Mouse (Mus musculus) liver, embryonic 16.5 days (tissue): Measurements from ENCODE around the gene Dnase1l1. TPM values are rescaled to one million over a fixed set of nuclear protein-coding genes. Genes with fewer than 3 reads are reported as not detected.

Source experiments
- ATAC-seq: fragments of 200-750 bp; cut with Nextera tagmentation; 2 replicates; pipeline ENCODE4 v1.8.0; 2017; ENCODE audit warnings: low read depth, mild to moderate bottlenecking, moderate number of reproducible peaks, moderate library complexity
- H3K27ac ChIP-seq: fragments of 300-500 bp; sonication (generic); 2 replicates; pipeline ENCODE4 v1.5.1; 2014; ENCODE audit warnings: mild to moderate bottlenecking, low read length
- H3K27me3 ChIP-seq: fragments of 300-500 bp; sonication (generic); 2 replicates; pipeline ENCODE4 v1.6.1; 2014; ENCODE audit warnings: low read depth, low read length, mixed read lengths; ENCODE audit not compliant: control insufficient read depth, insufficient read depth
- H3K36me3 ChIP-seq: fragments of 300-500 bp; sonication (generic); 2 replicates; pipeline ENCODE4 v1.6.1; 2014; ENCODE audit warnings: mild to moderate bottlenecking; ENCODE audit not compliant: control insufficient read depth, insufficient read depth
- H3K4me1 ChIP-seq: fragments of 300-500 bp; sonication (generic); 2 replicates; pipeline ENCODE4 v1.6.1; 2014; ENCODE audit warnings: low read depth, low read length, mixed read lengths; ENCODE audit not compliant: control insufficient read depth
- H3K4me2 ChIP-seq: fragments of 300-500 bp; sonication (generic); 2 replicates; pipeline ENCODE4 v1.6.1; 2014; ENCODE audit warnings: low read depth, low read length, mixed read lengths
- H3K4me3 ChIP-seq: fragments of 300-500 bp; sonication (generic); 2 replicates; pipeline ENCODE4 v1.5.1; 2014; ENCODE audit warnings: low read depth, mild to moderate bottlenecking, low read length
- H3K9ac ChIP-seq: fragments of 300-500 bp; sonication (generic); 2 replicates; pipeline ENCODE4 v1.6.1; 2014; ENCODE audit warnings: low read depth, low read length
- H3K9me3 ChIP-seq: fragments of 300-500 bp; sonication (generic); replicated peaks from 2 replicates; pipeline ENCODE4 v1.6.1; 2016; ENCODE audit warnings: low read length; ENCODE audit not compliant: control insufficient read depth
- WGBS: fragments of 180-500 bp; shearing (Covaris S2); extraction: QIAGEN DNeasy Blood & Tissue Kit; methylation state at CpG from one replicate; pipeline ENCODE4 v1.1.7; 2014; ENCODE audit not compliant: insufficient replicate concordance; 5-methylcytosine and 5-hydroxymethylcytosine counted together
- microRNA-seq: library from miRNA; unstranded; fragments of <30 nt; microRNA quantifications from one replicate; pipeline ENCODE4, GENCODE M21; 2016
- polyA plus RNA-seq: library from polyadenylated mRNA; unstranded; fragments of >200 nt; fragmentation: Nextera tagmentation; extraction: Ambion mirVana; gene quantifications from 2 replicates; pipeline ENCODE4 v1.2.1, GENCODE M21; 2015

Dnase1l1 gene
- polyA plus RNA-seq, 1 experiment from 2014 or later, result 22.0 TPM

- no peak overlapping the region for H3K27ac ChIP-seq
- H3K36me3 ChIP-seq, result no peaks in the 10 kb centered on the region; the same call in 1 of the 2 replicates
- ATAC-seq, result no peak
- no peaks in the 10 kb centered on the region for H3K27me3 ChIP-seq
- WGBS, result 44% methylated on average over 1 of the region's 1 CpGs
- H3K4me1 ChIP-seq, result no peaks in the 10 kb centered on the region
- H3K4me3 ChIP-seq, result no peak overlapping the region
- no peaks in the 10 kb centered on the region for H3K9me3 ChIP-seq
- H3K9ac ChIP-seq, result no peak overlapping the region
- no peak overlapping the region for H3K4me2 ChIP-seq
Measured at GRCm38 (mm10) chrX:74230038-74230437, 52.1 kb downstream of the Dnase1l1 start.

Small RNAs within 50 kb of the gene (microRNA-seq; reads per million reads assigned to microRNA genes)
- 0.98 reads per million for gene Mir7091
- gene Mir7092, result 0.74 reads per million

Other genes with a start within 250 kb of the Dnase1l1 start
- gene Opn1mw, start 154.9 kb downstream of the Dnase1l1 start, polyA plus RNA-seq, result not detected in 2 replicates
- 5.5 and 5.7 TPM in 2 replicates for gene Mecp2, start 147.0 kb downstream of the Dnase1l1 start, polyA plus RNA-seq
- not detected in 2 replicates for gene Tex28, start 114.5 kb downstream of the Dnase1l1 start, polyA plus RNA-seq
- not detected in 2 replicates for gene Tktl1, start 105.1 kb downstream of the Dnase1l1 start, polyA plus RNA-seq
- gene Flna, start 32.5 kb downstream of the Dnase1l1 start, polyA plus RNA-seq, result 42.7 and 53.3 TPM in 2 replicates
- 7.4 and 7.7 TPM in 2 replicates for gene Emd, start 27.6 kb downstream of the Dnase1l1 start, polyA plus RNA-seq
- gene Rpl10, start 11.5 kb downstream of the Dnase1l1 start, polyA plus RNA-seq, result 375 and 448 TPM in 2 replicates
- gene Taz, start 425 bp downstream of the Dnase1l1 start, polyA plus RNA-seq, result 27.8 and 30.2 TPM in 2 replicates
- gene Atp6ap1, start 14.8 kb upstream of the Dnase1l1 start, polyA plus RNA-seq, result 79.2 and 79.8 TPM in 2 replicates
- gene Gdi1, start 22.7 kb upstream of the Dnase1l1 start, polyA plus RNA-seq, result 57.2 and 63.5 TPM in 2 replicates
- 25.0 and 30.2 TPM in 2 replicates for gene Fam50a, start 30.7 kb upstream of the Dnase1l1 start, polyA plus RNA-seq
- gene Plxna3, start 46.7 kb upstream of the Dnase1l1 start, polyA plus RNA-seq, result 1.2 and 1.5 TPM in 2 replicates
- gene Lage3, start 71.3 kb upstream of the Dnase1l1 start, polyA plus RNA-seq, result 35.8 and 42.0 TPM in 2 replicates
- 37.1 and 39.3 TPM in 2 replicates for gene Ubl4a, start 90.9 kb upstream of the Dnase1l1 start, polyA plus RNA-seq
- gene Slc10a3, start 91.0 kb upstream of the Dnase1l1 start, polyA plus RNA-seq, result 6.1 TPM in 2 replicates
- gene Fam3a, start 110.9 kb upstream of the Dnase1l1 start, polyA plus RNA-seq, result 13.1 and 14.2 TPM in 2 replicates
- 29.4 and 29.7 TPM in 2 replicates for gene Ikbkg, start 111.0 kb upstream of the Dnase1l1 start, polyA plus RNA-seq
- 42.3 and 42.7 TPM in 2 replicates for gene G6pdx, start 146.9 kb upstream of the Dnase1l1 start, polyA plus RNA-seq
- not detected in 2 replicates for gene Gm6880, start 199.1 kb upstream of the Dnase1l1 start, polyA plus RNA-seq